Mouse (Mus musculus) bone marrow macrophage, adult 2 months (primary cell): ENCODE measurements around the gene Fgfr2.

Experiments
- CTCF ChIP-seq: IDR thresholded peaks from 2 replicates; pipeline ENCODE4 v1.5.1; 2012; ENCODE audit warnings: low read depth, mild to moderate bottlenecking, low read length, moderate library complexity
- POLR2A ChIP-seq: IDR thresholded peaks from 2 replicates; pipeline ENCODE4 v1.6.1; 2012; ENCODE audit warnings: mild to moderate bottlenecking, low read depth, low read length, borderline replicate concordance

- TF ChIP-seq POLR2A (no peak), CTCF (no peak)
Observed at GRCm38 (mm10) chr7:133008663-133009062, 114.5 kb downstream of the Fgfr2 start.
